Mouse (Mus musculus): ENCODE results near the gene Srp14.

GRCm38 (mm10) chr2:118463480-118463879, 16.0 kb downstream of the Srp14 start:
- TF ChIP-seq POLR2A (IDR thresholded peaks at IDR 0.05; ENCODE audit: borderline replicate concordance, insufficient read depth, low read length) = no peak
- TF ChIP-seq CTCF (IDR thresholded peaks at IDR 0.05; ENCODE audit: borderline replicate concordance, insufficient read depth, low read depth, low read length) = no peak

Data from cerebellum, adult 2 months (tissue).